Mouse (Mus musculus): ENCODE measurements around the gene Nfkbib.

DNA sequence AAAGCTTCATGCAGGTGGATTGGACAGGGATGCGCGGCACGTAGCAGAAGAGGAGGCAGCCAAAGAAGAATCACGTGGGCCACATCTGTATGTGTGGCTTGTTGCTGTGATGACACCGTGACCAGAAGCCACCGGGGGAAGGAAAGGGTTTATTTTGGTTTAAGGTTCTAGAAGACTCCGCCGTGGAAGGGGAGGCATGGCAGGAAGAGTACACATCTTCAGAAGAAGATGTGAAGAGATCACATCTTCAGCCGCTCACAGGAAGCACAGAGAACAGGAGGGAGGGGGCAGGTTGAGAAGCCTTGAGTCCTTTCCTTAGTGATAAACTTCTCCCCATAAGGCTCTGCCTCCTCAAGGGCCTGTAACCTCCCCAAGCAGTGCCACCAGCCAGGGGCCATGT lies 32.7 kb upstream of the Nfkbib start:
- TF ChIP-seq CTCF (IDR thresholded peaks at IDR 0.05; ENCODE audit: borderline replicate concordance, insufficient read depth, low read length), result no peak
- TF ChIP-seq POLR2A (IDR thresholded peaks at IDR 0.05; ENCODE audit: low read depth, low read length), result no peak

All from embryonic fibroblast, embryonic 13.5 days (primary cell).